Mouse (Mus musculus): ENCODE results near the gene Ccpg1. TPM values are rescaled to one million over a fixed set of nuclear protein-coding genes. Genes with fewer than 3 reads are reported as not detected.

Gene Ccpg1
- polyA plus RNA-seq, 1 experiment from 2014 or later: 15.9 TPM

GRCm38 (mm10) chr9:72969874-72970273 is 15.4 kb upstream of the Ccpg1 start:
- WGBS: 72% methylated on average over 7 of the region's 7 CpGs
- H3K4me3 ChIP-seq: no peak overlapping the region
- no peaks in the 10 kb centered on the region for H3K9me3 ChIP-seq
- no peaks in the 10 kb centered on the region for H3K36me3 ChIP-seq (replicated peaks)
- DNase-seq (ENCODE audit: extremely low spot score, low spot score): no peak
- no peaks in the 10 kb centered on the region for H3K27me3 ChIP-seq (ENCODE audit: poor library complexity, severe bottlenecking)
- H3K27ac ChIP-seq: no peak overlapping the region
- H3K4me1 ChIP-seq: 0 out of 2 replicates have a peak, but pooled peaks cover 3% of the 10 kb centered on the region

DNA sequence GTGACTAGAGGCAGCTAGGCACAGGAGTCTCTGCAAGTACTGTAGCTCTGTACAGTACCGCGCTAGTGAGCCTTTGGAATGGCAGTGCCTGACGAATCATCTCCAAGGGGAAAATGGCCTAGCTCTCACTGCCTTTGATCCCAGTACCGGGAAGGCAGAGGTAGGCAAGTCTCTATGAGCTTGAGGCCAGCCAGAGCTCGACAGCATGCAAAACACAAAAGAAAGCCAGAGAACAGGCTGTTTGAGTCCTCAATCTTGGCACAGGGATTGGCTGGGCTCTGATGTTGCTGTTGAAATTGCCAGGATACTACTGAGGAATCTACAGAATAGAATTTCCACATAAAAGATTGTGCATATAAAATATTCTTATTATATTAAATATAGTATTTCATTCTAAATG is 12.8 kb upstream of the Ccpg1 start:
- no peaks in the 10 kb centered on the region for H3K27me3 ChIP-seq (ENCODE audit: poor library complexity, severe bottlenecking)
- H3K4me3 ChIP-seq: no peak overlapping the region
- WGBS: 89% methylated on average over 5 of the region's 5 CpGs
- no peaks in the 10 kb centered on the region for H3K9me3 ChIP-seq
- H3K4me1 ChIP-seq: 0 out of 2 replicates have a peak, but pooled peaks cover 3% of the 10 kb centered on the region
- H3K36me3 ChIP-seq (replicated peaks): no peaks in the 10 kb centered on the region
- no peak for DNase-seq (ENCODE audit: extremely low spot score, low spot score)
- no peak overlapping the region for H3K27ac ChIP-seq

- Histone ChIP-seq H3K9me3 (no peaks in the 10 kb centered on the region), H3K27me3 (ENCODE audit: poor library complexity, severe bottlenecking) (no peaks in the 10 kb centered on the region), H3K4me3 (no peak overlapping the region), H3K27ac (no peak overlapping the region), H3K36me3 (replicated peaks) (no peaks in the 10 kb centered on the region), H3K4me1 (0 out of 2 replicates have a peak, but pooled peaks cover 3% of the 10 kb centered on the region)
- no peak for DNase-seq (ENCODE audit: extremely low spot score, low spot score)
These were observed 12.2 kb upstream of the Ccpg1 start for GRCm38 (mm10) chr9:72972984-72973383.

- no peaks in the 10 kb centered on the region for H3K4me1 ChIP-seq
- DNase-seq (ENCODE audit: extremely low spot score, low spot score): no peak
- no peaks in the 10 kb centered on the region for H3K36me3 ChIP-seq (replicated peaks)
- 93% methylated on average over 5 of the region's 5 CpGs for WGBS
- no peaks in the 10 kb centered on the region for H3K27me3 ChIP-seq (ENCODE audit: poor library complexity, severe bottlenecking)
- H3K4me3 ChIP-seq: no peak overlapping the region
- no peak overlapping the region for H3K27ac ChIP-seq
- H3K9me3 ChIP-seq: no peaks in the 10 kb centered on the region
These were observed 10.5 kb upstream of the Ccpg1 start for GRCm38 (mm10) chr9:72974734-72975133.

DNA sequence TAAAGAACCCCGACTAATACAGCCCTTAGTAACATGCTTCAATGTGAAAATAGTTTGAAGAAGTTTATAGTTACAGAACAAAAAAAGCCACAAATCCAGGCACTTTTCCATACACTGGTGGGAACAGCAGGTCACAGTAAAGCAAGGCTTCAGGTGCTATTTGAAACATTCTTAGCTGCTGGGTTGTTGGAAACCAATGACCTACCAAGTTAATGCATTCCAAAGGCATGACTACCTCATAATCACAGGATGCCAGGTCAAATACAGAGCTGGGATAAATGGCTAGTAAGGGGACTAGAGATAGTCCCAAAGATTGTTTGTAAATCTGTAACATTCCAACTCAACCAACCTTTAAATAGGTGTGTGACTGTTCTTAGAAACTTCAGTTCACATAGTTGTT is 10.0 kb upstream of the Ccpg1 start:
- H3K4me1 ChIP-seq: no peaks in the 10 kb centered on the region
- no peak for DNase-seq (ENCODE audit: extremely low spot score, low spot score)
- H3K36me3 ChIP-seq (replicated peaks): no peaks in the 10 kb centered on the region
- H3K9me3 ChIP-seq: no peaks in the 10 kb centered on the region
- H3K27ac ChIP-seq: no peak overlapping the region
- WGBS: 83% methylated on average over 1 of the region's 1 CpGs
- H3K27me3 ChIP-seq (ENCODE audit: poor library complexity, severe bottlenecking): no peaks in the 10 kb centered on the region
- H3K4me3 ChIP-seq: no peak overlapping the region

DNA sequence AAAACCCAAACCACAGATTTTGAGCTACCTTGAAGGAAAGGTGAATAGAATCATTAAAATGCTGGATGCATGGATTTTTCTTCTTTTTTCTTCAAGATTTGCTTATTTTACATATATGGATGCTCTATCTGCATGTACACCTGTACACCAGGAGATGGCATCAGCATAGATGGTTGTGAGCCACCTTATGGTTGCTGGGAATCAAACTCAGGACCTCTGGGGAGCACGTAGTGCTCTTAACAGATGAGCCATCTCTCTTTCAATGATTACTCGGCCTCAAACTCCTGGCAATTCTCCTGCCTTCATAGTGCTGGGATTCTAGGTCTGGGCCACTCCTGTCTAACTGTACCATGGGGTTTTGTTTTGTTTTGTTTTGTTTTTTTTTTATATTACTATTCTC is 2.2 kb upstream of the Ccpg1 start:
- Histone ChIP-seq H3K4me1 (peaks cover 18% of the 10 kb centered on the region), H3K9me3 (no peaks in the 10 kb centered on the region), H3K27me3 (ENCODE audit: poor library complexity, severe bottlenecking) (no peaks in the 10 kb centered on the region), H3K4me3 (no peak overlapping the region), H3K27ac (no peak overlapping the region), H3K36me3 (replicated peaks) (no peaks in the 10 kb centered on the region)
- 72% methylated on average over 2 of the region's 2 CpGs for WGBS
- no peak for DNase-seq (ENCODE audit: extremely low spot score, low spot score)

DNA sequence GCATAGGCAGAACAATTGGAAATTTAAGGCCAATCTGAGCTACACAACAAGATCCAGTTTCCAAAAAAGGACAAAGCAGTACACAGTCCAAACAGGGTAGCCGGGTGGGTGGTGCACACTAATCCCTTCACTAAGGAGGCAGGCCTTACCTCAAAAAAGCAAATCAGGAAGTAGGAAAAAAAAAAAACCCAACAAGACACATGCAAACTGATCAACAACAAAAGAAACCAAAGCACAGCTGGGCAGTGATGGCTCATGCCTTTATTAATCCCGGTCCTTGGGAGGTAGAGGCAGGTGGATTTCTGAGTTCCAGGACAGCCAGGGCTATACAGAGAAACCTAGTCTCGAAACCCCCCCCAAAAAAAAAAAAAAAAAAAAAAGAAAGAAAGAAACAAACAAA is 2.5 kb downstream of the Ccpg1 start:
- Histone ChIP-seq H3K9me3 (no peaks in the 10 kb centered on the region), H3K36me3 (replicated peaks) (no peaks in the 10 kb centered on the region)
- WGBS: 58% methylated on average over 3 of the region's 3 CpGs

DNA sequence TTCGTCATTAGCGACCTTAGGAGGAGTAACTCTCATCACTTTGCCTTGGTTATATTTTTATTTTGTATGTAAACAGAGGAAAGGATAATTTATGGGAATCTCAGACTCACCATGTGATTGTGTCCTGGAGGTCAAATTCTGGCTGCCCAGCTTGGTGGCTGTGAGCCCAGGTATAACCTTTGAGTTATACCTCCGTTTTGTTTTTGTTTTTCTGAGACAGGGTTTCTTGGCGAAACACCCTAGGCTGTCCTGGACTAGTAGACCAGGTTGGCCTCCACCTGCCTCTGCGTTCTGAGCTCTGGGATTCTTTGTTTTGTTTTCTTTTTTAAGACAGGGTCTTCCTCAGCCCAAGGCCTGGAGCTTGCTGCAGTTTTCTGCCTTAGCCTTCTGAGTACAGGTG is 3.5 kb downstream of the Ccpg1 start:
- H3K4me1 ChIP-seq: peaks cover 18% of the 10 kb centered on the region
- H3K9me3 ChIP-seq: no peaks in the 10 kb centered on the region
- no peaks in the 10 kb centered on the region for H3K36me3 ChIP-seq (replicated peaks)
- H3K27me3 ChIP-seq (ENCODE audit: poor library complexity, severe bottlenecking): no peaks in the 10 kb centered on the region
- H3K27ac ChIP-seq: no peak overlapping the region
- no peak for DNase-seq (ENCODE audit: extremely low spot score, low spot score)
- H3K4me3 ChIP-seq: no peak overlapping the region
- WGBS: 91% methylated on average over 5 of the region's 5 CpGs

More for the DNA sequence above, 2.5 kb downstream of the Ccpg1 start:
- Histone ChIP-seq H3K27ac (no peak overlapping the region), H3K27me3 (ENCODE audit: poor library complexity, severe bottlenecking) (no peaks in the 10 kb centered on the region), H3K4me1 (peaks cover 18% of the 10 kb centered on the region), H3K4me3 (no peak overlapping the region)
- no peak for DNase-seq (ENCODE audit: extremely low spot score, low spot score)

- H3K4me3 ChIP-seq: no peak overlapping the region
- no peak overlapping the region for H3K27ac ChIP-seq
- no peak for DNase-seq (ENCODE audit: extremely low spot score, low spot score)
- 95% methylated on average over 2 of the region's 2 CpGs for WGBS
- H3K36me3 ChIP-seq (replicated peaks): no peaks in the 10 kb centered on the region
- no peaks in the 10 kb centered on the region for H3K27me3 ChIP-seq (ENCODE audit: poor library complexity, severe bottlenecking)
- peaks cover 2% of the 10 kb centered on the region for H3K4me1 ChIP-seq
- H3K9me3 ChIP-seq: no peaks in the 10 kb centered on the region
These were observed 6.2 kb downstream of the Ccpg1 start for GRCm38 (mm10) chr9:72991420-72991819.

DNA sequence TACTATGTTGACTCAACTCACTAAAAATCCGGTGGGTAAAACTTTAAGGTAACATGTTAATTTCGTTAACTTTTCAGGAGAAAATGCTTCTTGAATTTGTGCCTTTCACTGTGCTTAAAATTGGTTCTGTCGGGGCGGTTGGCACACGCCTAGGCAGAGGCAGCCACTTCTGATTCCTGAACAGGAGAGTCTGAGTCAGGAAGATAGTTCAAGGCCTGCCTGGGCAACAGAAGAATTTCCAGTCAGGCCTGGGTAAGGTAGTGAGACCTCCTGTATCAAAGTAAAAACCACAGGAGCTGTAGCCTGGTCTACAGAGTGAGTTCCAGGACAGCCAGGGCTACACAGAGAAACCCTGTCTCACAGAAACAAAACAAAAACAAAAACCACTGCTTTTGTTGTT is 7.3 kb downstream of the Ccpg1 start:
- no peaks in the 10 kb centered on the region for H3K36me3 ChIP-seq (replicated peaks)
- 90% methylated on average over 5 of the region's 5 CpGs for WGBS
- no peaks in the 10 kb centered on the region for H3K4me1 ChIP-seq
- no peaks in the 10 kb centered on the region for H3K27me3 ChIP-seq (ENCODE audit: poor library complexity, severe bottlenecking)
- DNase-seq (ENCODE audit: extremely low spot score, low spot score): no peak
- no peak overlapping the region for H3K4me3 ChIP-seq
- no peaks in the 10 kb centered on the region for H3K9me3 ChIP-seq
- H3K27ac ChIP-seq: no peak overlapping the region

DNA sequence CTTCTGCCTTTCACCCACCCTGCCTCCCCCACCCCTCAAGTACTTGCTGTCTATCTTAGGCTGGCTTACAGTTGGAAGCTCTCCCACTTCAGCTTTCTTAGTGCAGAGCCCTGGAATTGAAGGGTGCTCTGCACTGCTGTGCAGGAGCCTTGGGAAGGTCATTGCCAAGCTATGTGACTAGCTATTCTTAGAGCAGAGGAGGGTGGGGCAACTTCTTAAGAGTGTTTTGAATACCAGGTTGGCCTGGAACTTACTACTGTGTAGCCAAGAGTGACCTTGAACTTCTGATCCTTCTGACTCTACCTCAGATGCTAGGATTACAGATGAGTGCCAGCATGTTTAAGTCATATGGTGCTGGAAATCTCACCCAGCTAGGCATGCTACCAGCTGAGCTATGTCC is 10.9 kb downstream of the Ccpg1 start:
- Histone ChIP-seq H3K27ac (no peak overlapping the region), H3K9me3 (no peaks in the 10 kb centered on the region), H3K4me1 (no peaks in the 10 kb centered on the region), H3K4me3 (no peak overlapping the region), H3K36me3 (replicated peaks) (no peaks in the 10 kb centered on the region), H3K27me3 (ENCODE audit: poor library complexity, severe bottlenecking) (no peaks in the 10 kb centered on the region)
- DNase-seq (ENCODE audit: extremely low spot score, low spot score): no peak

DNA sequence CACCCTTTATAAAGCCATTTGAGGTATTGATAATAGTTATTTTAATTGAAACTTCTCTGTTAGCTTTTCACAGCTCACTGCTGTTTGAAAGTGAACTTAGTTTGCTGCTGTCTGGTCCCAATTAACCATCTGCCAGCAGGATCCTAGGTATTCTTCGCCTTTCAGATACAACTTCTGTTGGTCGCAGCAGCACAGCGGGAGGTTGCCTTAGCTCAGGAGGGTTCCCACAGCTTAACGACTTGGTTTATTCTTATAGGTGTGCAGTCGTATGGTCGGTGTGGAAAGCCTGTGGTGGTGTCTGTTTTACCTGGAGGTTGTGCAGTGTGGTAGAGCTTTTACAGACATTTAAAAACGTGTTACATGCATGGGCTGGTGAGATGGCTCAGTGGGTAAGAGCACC is 11.6 kb downstream of the Ccpg1 start:
- Histone ChIP-seq H3K4me1 (no peaks in the 10 kb centered on the region), H3K27me3 (ENCODE audit: poor library complexity, severe bottlenecking) (no peaks in the 10 kb centered on the region), H3K36me3 (replicated peaks) (no peaks in the 10 kb centered on the region), H3K4me3 (no peak overlapping the region), H3K9me3 (no peaks in the 10 kb centered on the region), H3K27ac (no peak overlapping the region)
- 55% methylated on average over 7 of the region's 7 CpGs for WGBS
- DNase-seq (ENCODE audit: extremely low spot score, low spot score): no peak

DNA sequence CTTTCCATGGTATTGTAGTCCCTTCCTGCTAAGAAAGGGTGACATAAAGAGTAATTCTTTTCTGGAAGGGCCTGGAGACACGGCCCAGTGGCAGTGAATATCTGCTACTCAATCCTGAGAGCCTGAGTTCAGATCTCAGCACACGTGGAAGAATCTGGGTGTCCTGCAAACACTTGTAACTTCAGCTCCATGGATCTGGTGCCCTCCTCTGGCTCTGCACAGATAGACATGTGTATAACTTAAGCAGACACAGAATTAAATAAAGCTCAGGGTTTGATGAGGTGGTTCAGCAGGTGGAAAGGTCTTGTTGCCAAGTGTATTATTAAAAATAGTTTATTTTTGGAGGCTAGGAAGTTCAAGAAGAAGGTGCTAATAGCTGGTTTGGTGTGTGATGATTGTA is 15.3 kb downstream of the Ccpg1 start:
- Histone ChIP-seq H3K27me3 (ENCODE audit: poor library complexity, severe bottlenecking) (no peaks in the 10 kb centered on the region), H3K27ac (no peak overlapping the region), H3K9me3 (no peaks in the 10 kb centered on the region), H3K4me1 (no peaks in the 10 kb centered on the region), H3K36me3 (replicated peaks) (no peaks in the 10 kb centered on the region), H3K4me3 (no peak overlapping the region)
- WGBS: 72% methylated on average over 2 of the region's 2 CpGs
- no peak for DNase-seq (ENCODE audit: extremely low spot score, low spot score)

- H3K27ac ChIP-seq: no peak overlapping the region
- DNase-seq (ENCODE audit: extremely low spot score, low spot score): no peak
- no peak overlapping the region for H3K4me3 ChIP-seq
- H3K9me3 ChIP-seq: no peaks in the 10 kb centered on the region
- no peaks in the 10 kb centered on the region for H3K27me3 ChIP-seq (ENCODE audit: poor library complexity, severe bottlenecking)
- H3K4me1 ChIP-seq: no peaks in the 10 kb centered on the region
- H3K36me3 ChIP-seq (replicated peaks): peaks cover 7% of the 10 kb centered on the region; the same call in 1 of the 2 replicates
- 90% methylated on average over 13 of the region's 13 CpGs for WGBS
These were observed 16.2 kb downstream of the Ccpg1 start for GRCm38 (mm10) chr9:73001314-73002011.
